Mouse (Mus musculus): ENCODE results near the gene Eya3. TPM values are rescaled to one million over a fixed set of nuclear protein-coding genes. Genes with fewer than 3 reads are reported as not detected.

Gene Eya3
- polyA plus RNA-seq, 1 experiment from 2014 or later, result 27.6 TPM

Other genes starting within 250 kb of the Eya3 start
- gene Phactr4, start 216.5 kb upstream of the Eya3 start, polyA plus RNA-seq (2016; fragmentation: Nextera tagmentation; extraction: Ambion mirVana), result 19.7 and 20.7 TPM in 2 replicates
- gene Med18, start 175.1 kb upstream of the Eya3 start, polyA plus RNA-seq (2016; fragmentation: Nextera tagmentation; extraction: Ambion mirVana), result 22.2 and 27.3 TPM in 2 replicates
- 11.7 TPM in 2 replicates for gene Sesn2, start 128.5 kb upstream of the Eya3 start, polyA plus RNA-seq (2016; fragmentation: Nextera tagmentation; extraction: Ambion mirVana)
- gene Atpif1, start 105.3 kb upstream of the Eya3 start, polyA plus RNA-seq (2016; fragmentation: Nextera tagmentation; extraction: Ambion mirVana), result 1,144 and 1,189 TPM in 2 replicates
- 176 and 189 TPM in 2 replicates for gene Dnajc8, start 103.4 kb upstream of the Eya3 start, polyA plus RNA-seq (2016; fragmentation: Nextera tagmentation; extraction: Ambion mirVana)
- gene Ptafr, start 74.9 kb upstream of the Eya3 start, polyA plus RNA-seq (2016; fragmentation: Nextera tagmentation; extraction: Ambion mirVana), result 0.50 and 0.68 TPM in 2 replicates
- gene Xkr8, start 93.6 kb downstream of the Eya3 start, polyA plus RNA-seq (2016; fragmentation: Nextera tagmentation; extraction: Ambion mirVana), result 3.6 and 5.5 TPM in 2 replicates
- gene Smpdl3b, start 118.3 kb downstream of the Eya3 start, polyA plus RNA-seq (2016; fragmentation: Nextera tagmentation; extraction: Ambion mirVana), result 1.1 and 1.7 TPM in 2 replicates
- gene Rpa2, start 129.3 kb downstream of the Eya3 start, polyA plus RNA-seq (2016; fragmentation: Nextera tagmentation; extraction: Ambion mirVana), result 111 and 123 TPM in 2 replicates
- 1.1 and 1.3 TPM in 2 replicates for gene Themis2, start 157.4 kb downstream of the Eya3 start, polyA plus RNA-seq (2016; fragmentation: Nextera tagmentation; extraction: Ambion mirVana)
- 59.8 and 67.1 TPM in 2 replicates for gene Ppp1r8, start 204.2 kb downstream of the Eya3 start, polyA plus RNA-seq (2016; fragmentation: Nextera tagmentation; extraction: Ambion mirVana)
- gene Stx12, start 245.5 kb downstream of the Eya3 start, polyA plus RNA-seq (2016; fragmentation: Nextera tagmentation; extraction: Ambion mirVana), result 99.1 and 99.2 TPM in 2 replicates

Data from midbrain, embryonic 12.5 days (tissue).